Mouse (Mus musculus) brain, embryonic 14.5 days (tissue): ENCODE measurements at regions not wholly inside any gene's neighbourhood (a gene's known extent, or its start where the extent isn't known, plus 50 kb on each side); places are given as distances from the start of the nearest gene placed in this dataset.

Experiments
- CTCF ChIP-seq: fragments of 200-500 bp; IDR thresholded peaks from 2 replicates; pipeline ENCODE4 v1.5.1; 2012; ENCODE audit warnings: inconsistent platforms, mild to moderate bottlenecking, moderate library complexity, borderline replicate concordance; ENCODE audit not compliant: insufficient read depth, insufficient read length; ENCODE audit errors: extremely low read depth
- POLR2A ChIP-seq: fragments of 200-500 bp; IDR thresholded peaks from 2 replicates; pipeline ENCODE4 v1.6.1; 2012; ENCODE audit warnings: mild to moderate bottlenecking, inconsistent platforms, borderline replicate concordance; ENCODE audit not compliant: poor library complexity, insufficient read depth, insufficient read length, severe bottlenecking; ENCODE audit errors: extremely low read depth

- TF ChIP-seq POLR2A (no peak), CTCF (no peak)
Observed at GRCm38 (mm10) chr4:31672842-31673171, 291.1 kb upstream of the Map3k7 start.
